Mouse (Mus musculus) erythroblast, embryonic 14.5 days (primary cell): ENCODE measurements around the gene Dpp4.

Source experiments
- GATA1 ChIP-seq: IDR thresholded peaks from 2 replicates; pipeline ENCODE4 v1.6.1; 2012; ENCODE audit warnings: low read length, inconsistent platforms, mixed read lengths
- TAL1 ChIP-seq: IDR thresholded peaks from 3 replicates; pipeline ENCODE4 v1.6.1; 2012; ENCODE audit warnings: low read length, inconsistent platforms, mixed read lengths

GRCm38 (mm10) chr2:62397661-62398060 lies 14.4 kb downstream of the Dpp4 start:
- TF ChIP-seq TAL1 (no peak), GATA1 (no peak)
